Mouse (Mus musculus): Measurements from ENCODE around the gene Adgrg6. TPM values are rescaled to one million over a fixed set of nuclear protein-coding genes. Genes with fewer than 3 reads are reported as not detected.

Adgrg6 gene
- polyA plus RNA-seq, 2 experiments: 0.38 to 0.45 TPM

DNA sequence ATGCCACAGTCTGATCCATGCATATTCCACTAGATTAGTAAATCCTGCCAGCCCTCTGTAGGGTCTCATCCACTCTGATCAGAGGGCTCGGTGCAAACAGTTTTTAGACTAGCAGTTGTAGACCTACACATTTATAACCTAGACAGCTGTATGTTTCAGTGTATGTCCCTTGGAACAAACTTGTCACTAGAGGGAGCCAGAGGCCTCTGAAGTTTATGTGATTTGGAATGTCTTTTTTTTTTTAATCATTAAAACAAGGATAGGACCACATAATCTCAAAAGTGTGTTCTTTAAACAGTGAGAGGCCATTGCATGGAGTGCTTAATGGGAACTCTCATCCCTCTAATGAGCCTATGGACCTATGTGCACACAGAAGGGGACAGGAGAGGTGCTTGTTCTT lies 141.4 kb downstream of the Adgrg6 start:
- Histone ChIP-seq H3K36me3 (replicated peaks; ENCODE audit: control insufficient read depth, insufficient read depth, low read depth) (no peaks in the 10 kb centered on the region), H3K9me3 (ENCODE audit: control insufficient read depth, low read length) (no peaks in the 10 kb centered on the region), H3K27ac (no peak overlapping the region), H3K27me3 (ENCODE audit: control insufficient read depth, insufficient read depth, low read length) (no peaks in the 10 kb centered on the region), H3K4me1 (replicated peaks; ENCODE audit: control insufficient read depth in 2 of 2, insufficient read depth in 2 of 2, low read length in 1 of 2) (no peaks in the 10 kb centered on the region), H3K4me2 (ENCODE audit: low read depth) (no peak overlapping the region), H3K9ac (replicated peaks) (no peak overlapping the region), H3K4me3 (ENCODE audit: insufficient read depth in 1 of 2, low read depth in 2 of 2, low read length in 2 of 2) (no peak overlapping the region)
- DNase-seq (ENCODE audit: low read depth in 3 of 3, low spot score in 3 of 3): no peak
- TF ChIP-seq CTCF (IDR thresholded peaks at IDR 0.05; ENCODE audit: low read depth) (peak; percentile 31; the same call in 1 of the 2 replicates), EP300 (IDR thresholded peaks at IDR 0.05; ENCODE audit: low read depth) (no peak)
- WGBS (ENCODE audit: insufficient replicate concordance): 53% methylated on average over 1 of the region's 1 CpGs
- no peak for ATAC-seq (ENCODE audit: insufficient read depth)

DNA sequence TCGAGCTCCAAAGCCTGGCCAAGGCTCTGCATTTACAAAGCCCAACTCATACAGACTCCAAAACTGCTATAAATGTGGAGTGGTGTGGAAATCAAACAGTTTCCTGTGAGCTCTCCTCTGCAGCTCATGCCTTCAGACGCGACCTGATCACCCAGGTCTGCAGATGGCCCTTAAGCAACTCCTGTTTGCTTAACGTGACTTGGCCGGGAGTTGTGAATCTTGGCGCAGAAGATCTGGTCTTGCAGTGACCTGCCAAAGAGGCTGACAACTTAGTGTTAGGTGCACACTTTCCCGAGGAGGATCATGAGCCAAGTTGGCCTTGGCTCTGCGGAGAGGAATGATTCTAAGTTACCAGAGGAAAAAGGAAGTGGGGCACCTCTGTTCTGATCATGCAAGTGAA lies 143.7 kb downstream of the Adgrg6 start:
- TF ChIP-seq EP300 (IDR thresholded peaks at IDR 0.05; ENCODE audit: low read depth) (no peak), CTCF (IDR thresholded peaks at IDR 0.05; ENCODE audit: low read depth) (no peak)
- H3K27ac ChIP-seq: no peak overlapping the region
- no peak overlapping the region for H3K9ac ChIP-seq (replicated peaks)
- ATAC-seq (ENCODE audit: insufficient read depth): no peak
- no peak overlapping the region for H3K4me3 ChIP-seq (ENCODE audit: insufficient read depth in 1 of 2, low read depth in 2 of 2, low read length in 2 of 2)
- no peak for DNase-seq (ENCODE audit: low read depth in 3 of 3, low spot score in 3 of 3)
- H3K4me1 ChIP-seq (replicated peaks; ENCODE audit: control insufficient read depth in 2 of 2, insufficient read depth in 2 of 2, low read length in 1 of 2): no peaks in the 10 kb centered on the region
- no peaks in the 10 kb centered on the region for H3K36me3 ChIP-seq (replicated peaks; ENCODE audit: control insufficient read depth, insufficient read depth, low read depth)
- WGBS (ENCODE audit: insufficient replicate concordance): 54% methylated on average over 8 of the region's 8 CpGs
- H3K27me3 ChIP-seq (ENCODE audit: control insufficient read depth, insufficient read depth, low read length): no peaks in the 10 kb centered on the region
- no peaks in the 10 kb centered on the region for H3K9me3 ChIP-seq (ENCODE audit: control insufficient read depth, low read length)
- H3K4me2 ChIP-seq (ENCODE audit: low read depth): no peak overlapping the region

DNA sequence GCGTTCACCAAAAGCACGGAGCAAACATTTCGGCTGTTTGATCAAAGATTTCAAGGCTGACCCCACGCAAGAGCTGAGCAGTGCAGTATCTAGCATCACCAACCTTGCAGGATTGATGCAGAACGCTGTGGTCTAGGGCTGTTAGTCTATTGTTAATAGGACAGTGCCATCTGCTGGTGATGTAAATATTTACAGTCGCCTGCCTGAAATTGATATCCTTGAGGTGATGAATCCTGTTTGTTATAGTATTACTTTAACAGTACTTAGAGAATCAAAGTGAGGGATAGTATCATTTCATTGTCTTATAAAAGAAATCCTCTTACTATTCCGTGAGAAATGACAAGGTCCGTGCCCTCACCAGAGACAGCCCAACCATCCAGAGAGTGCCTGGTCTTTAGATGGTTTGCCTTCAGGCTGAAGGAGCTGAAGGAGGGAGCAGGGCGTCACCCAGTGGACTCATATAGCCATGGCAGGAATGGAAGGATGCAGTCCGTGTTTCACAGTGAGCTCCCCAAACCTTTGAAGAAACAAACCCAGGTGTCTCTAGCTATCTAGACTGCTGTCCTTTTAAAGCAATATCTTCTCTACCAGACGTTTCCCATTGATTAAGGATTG lies 154.3 kb downstream of the Adgrg6 start:
- Histone ChIP-seq H3K4me1 (replicated peaks; ENCODE audit: control insufficient read depth in 2 of 2, insufficient read depth in 2 of 2, low read length in 1 of 2) (no peaks in the 10 kb centered on the region), H3K9me3 (ENCODE audit: control insufficient read depth, low read length) (no peaks in the 10 kb centered on the region), H3K36me3 (replicated peaks; ENCODE audit: control insufficient read depth, insufficient read depth, low read depth) (no peaks in the 10 kb centered on the region), H3K4me2 (ENCODE audit: low read depth) (no peak overlapping the region), H3K4me3 (ENCODE audit: insufficient read depth in 1 of 2, low read depth in 2 of 2, low read length in 2 of 2) (no peak overlapping the region), H3K27me3 (ENCODE audit: control insufficient read depth, insufficient read depth, low read length) (no peaks in the 10 kb centered on the region), H3K9ac (replicated peaks) (no peak overlapping the region), H3K27ac (no peak overlapping the region)
- 10% methylated on average over 11 of the region's 11 CpGs for WGBS (ENCODE audit: insufficient replicate concordance)
- DNase-seq (ENCODE audit: low read depth in 3 of 3, low spot score in 3 of 3) (peak in 2 of 3 experiments; percentile 3 to 7), ATAC-seq (ENCODE audit: insufficient read depth) (no peak)
- TF ChIP-seq EP300 (IDR thresholded peaks at IDR 0.05; ENCODE audit: low read depth) (no peak), CTCF (IDR thresholded peaks at IDR 0.05; ENCODE audit: low read depth) (peak; percentile 56)

DNA sequence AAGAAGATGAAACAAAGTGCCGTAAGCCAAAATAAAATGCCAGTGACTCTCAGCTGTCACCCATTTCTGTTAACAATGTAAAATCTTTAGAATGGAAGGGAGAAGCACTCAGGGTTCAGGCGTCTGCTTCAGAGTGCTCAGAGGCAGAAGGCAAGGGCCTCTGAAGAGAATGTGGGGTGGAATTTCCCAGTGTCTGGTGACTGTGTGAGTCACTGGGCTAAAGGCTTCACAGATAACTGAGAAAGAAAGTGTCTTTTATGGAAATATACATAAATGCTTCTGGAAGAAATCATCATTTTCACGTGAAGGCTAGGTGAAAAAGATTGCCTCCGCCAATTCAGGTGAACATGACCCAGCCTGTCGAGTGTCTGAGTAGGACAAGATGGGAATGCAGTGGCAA lies 159.9 kb downstream of the Adgrg6 start:
- no peak for TF ChIP-seq CTCF (IDR thresholded peaks at IDR 0.05; ENCODE audit: low read depth)
- TF ChIP-seq EP300 (IDR thresholded peaks at IDR 0.05; ENCODE audit: low read depth): no peak
- Histone ChIP-seq H3K4me1 (replicated peaks; ENCODE audit: control insufficient read depth in 2 of 2, insufficient read depth in 2 of 2, low read length in 1 of 2) (no peaks in the 10 kb centered on the region), H3K4me2 (ENCODE audit: low read depth) (no peak overlapping the region), H3K9me3 (ENCODE audit: control insufficient read depth, low read length) (no peaks in the 10 kb centered on the region), H3K36me3 (replicated peaks; ENCODE audit: control insufficient read depth, insufficient read depth, low read depth) (no peaks in the 10 kb centered on the region), H3K27ac (no peak overlapping the region), H3K9ac (replicated peaks) (no peak overlapping the region), H3K27me3 (ENCODE audit: control insufficient read depth, insufficient read depth, low read length) (no peaks in the 10 kb centered on the region), H3K4me3 (ENCODE audit: insufficient read depth in 1 of 2, low read depth in 2 of 2, low read length in 2 of 2) (no peak overlapping the region)
- DNase-seq (ENCODE audit: low read depth in 3 of 3, low spot score in 3 of 3): no peak
- ATAC-seq (ENCODE audit: insufficient read depth): no peak
- 66% methylated on average over 5 of the region's 5 CpGs for WGBS (ENCODE audit: insufficient replicate concordance)

DNA sequence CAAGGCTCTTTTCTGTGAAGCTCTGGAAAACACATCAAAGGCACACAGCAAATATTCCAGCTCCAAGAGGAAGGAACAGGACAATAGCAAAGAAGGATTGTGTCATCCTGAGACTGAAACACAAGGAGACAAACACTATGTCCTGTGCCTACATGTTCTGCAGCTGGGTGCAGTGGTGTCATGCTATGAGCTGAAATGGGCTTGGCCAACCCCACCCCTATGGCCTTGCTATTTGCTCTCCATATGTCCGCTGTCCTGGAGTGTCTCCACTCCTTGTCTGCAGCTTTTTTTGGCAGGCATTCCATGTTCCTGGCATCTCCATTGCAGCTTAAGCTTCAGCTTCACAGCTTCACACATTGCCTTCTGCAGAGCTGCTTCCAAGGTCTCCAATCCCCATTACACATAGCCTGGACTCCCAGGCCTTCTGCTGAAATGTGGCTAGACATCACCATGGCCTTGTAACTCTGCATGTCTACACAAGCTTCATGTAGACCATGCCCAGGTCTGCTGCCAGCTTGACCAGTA lies 180.3 kb downstream of the Adgrg6 start:
- Histone ChIP-seq H3K27ac (no peak overlapping the region), H3K27me3 (ENCODE audit: control insufficient read depth, insufficient read depth, low read length) (no peaks in the 10 kb centered on the region), H3K4me1 (replicated peaks; ENCODE audit: control insufficient read depth in 2 of 2, insufficient read depth in 2 of 2, low read length in 1 of 2) (no peaks in the 10 kb centered on the region), H3K9ac (replicated peaks) (no peak overlapping the region), H3K9me3 (ENCODE audit: control insufficient read depth, low read length) (no peaks in the 10 kb centered on the region), H3K36me3 (replicated peaks; ENCODE audit: control insufficient read depth, insufficient read depth, low read depth) (no peaks in the 10 kb centered on the region), H3K4me3 (ENCODE audit: insufficient read depth in 1 of 2, low read depth in 2 of 2, low read length in 2 of 2) (no peak overlapping the region), H3K4me2 (ENCODE audit: low read depth) (no peak overlapping the region)
- 44% methylated on average over 1 of the region's 1 CpGs for WGBS (ENCODE audit: insufficient replicate concordance)
- TF ChIP-seq CTCF (IDR thresholded peaks at IDR 0.05; ENCODE audit: low read depth): no peak
- TF ChIP-seq EP300 (IDR thresholded peaks at IDR 0.05; ENCODE audit: low read depth): no peak
- no peak for ATAC-seq (ENCODE audit: insufficient read depth)
- DNase-seq (ENCODE audit: low read depth in 3 of 3, low spot score in 3 of 3): no peak

All from liver, embryonic 14.5 days (tissue).